Mouse (Mus musculus) small intestine, adult 2 months (tissue): Measurements from ENCODE around the gene Ndrg4. TPM values are rescaled to one million over a fixed set of nuclear protein-coding genes. Genes with fewer than 3 reads are reported as not detected.

Experiments
- H3K27ac ChIP-seq: fragments of 200-500 bp; 2 replicates; pipeline ENCODE4 v1.5.1; 2012; ENCODE audit warnings: low read depth, low read length, control low read depth, inconsistent platforms; ENCODE audit not compliant: insufficient read depth
- H3K27me3 ChIP-seq: fragments of 200-500 bp; 2 replicates; pipeline ENCODE4 v1.6.1; 2012; ENCODE audit warnings: mild to moderate bottlenecking, moderate library complexity, low read length, inconsistent platforms; ENCODE audit not compliant: control insufficient read depth, insufficient read depth
- H3K36me3 ChIP-seq: fragments of 200-500 bp; 2 replicates; pipeline ENCODE4 v1.6.1; 2012; ENCODE audit warnings: mild to moderate bottlenecking, low read length, control low read depth, inconsistent platforms; ENCODE audit not compliant: control insufficient read depth, insufficient read depth
- H3K4me1 ChIP-seq: fragments of 200-500 bp; 2 replicates; pipeline ENCODE4 v1.6.1; 2012; ENCODE audit warnings: low read length, inconsistent platforms, mixed read lengths; ENCODE audit not compliant: control insufficient read depth, insufficient read depth, insufficient read length
- H3K4me3 ChIP-seq: fragments of 200-500 bp; 2 replicates; pipeline ENCODE4 v1.5.1; 2012; ENCODE audit warnings: low read depth, mild to moderate bottlenecking, control low read depth, inconsistent platforms, low read length, moderate library complexity
- CTCF ChIP-seq: fragments of 200-500 bp; IDR thresholded peaks from 2 replicates; pipeline ENCODE4 v1.5.1; 2012; ENCODE audit warnings: low read depth, mild to moderate bottlenecking, control low read depth, inconsistent platforms, low read length, moderate library complexity, mixed read lengths; ENCODE audit not compliant: insufficient replicate concordance, insufficient read length; ENCODE audit errors: extremely low read depth
- POLR2A ChIP-seq: fragments of 200-500 bp; IDR thresholded peaks from 2 replicates; pipeline ENCODE4 v1.6.1; 2012; ENCODE audit warnings: low read depth, mild to moderate bottlenecking, control low read depth, inconsistent platforms, low read length, moderate library complexity
- WGBS: fragments of 180-500 bp; shearing (Covaris S2); methylation state at CpG from one replicate; pipeline ENCODE4 v1.1.7; 2018; 5-methylcytosine and 5-hydroxymethylcytosine counted together
- polyA plus RNA-seq: library from polyadenylated mRNA; depleted of rRNA; stranded (reverse); fragments of >200 nt; gene quantifications from 2 replicates; pipeline ENCODE4 v1.2.3, GENCODE M21; 2012; rRNA removed

Gene Ndrg4
- polyA plus RNA-seq: 10.2 and 12.1 TPM in 2 replicates

DNA sequence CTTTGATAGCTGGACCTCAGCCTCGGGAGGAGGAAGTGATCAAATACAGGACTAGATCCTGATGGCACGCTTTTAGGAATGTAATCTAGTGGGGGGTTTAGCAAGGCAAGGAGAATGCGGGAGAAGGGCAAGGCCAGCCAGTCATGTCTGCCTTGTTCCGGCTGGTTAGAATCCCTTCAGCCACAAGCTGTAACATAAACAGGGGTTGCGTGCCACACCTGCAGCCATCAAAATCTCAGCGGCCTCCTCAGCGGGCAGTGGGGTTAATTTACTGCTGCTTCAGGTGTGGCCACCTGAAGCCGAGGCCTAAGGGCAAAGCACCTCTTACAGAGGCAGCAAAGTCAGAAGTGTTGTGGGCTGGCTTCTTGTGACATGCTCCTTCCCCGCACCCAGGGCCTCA, at the start of gene Ndrg4:
Ndrg4 (plus strand) TSS at position 350 of the 400 bp plus-strand sequence.
- peaks cover 33% of the 10 kb centered on the region for H3K27me3 ChIP-seq

DNA sequence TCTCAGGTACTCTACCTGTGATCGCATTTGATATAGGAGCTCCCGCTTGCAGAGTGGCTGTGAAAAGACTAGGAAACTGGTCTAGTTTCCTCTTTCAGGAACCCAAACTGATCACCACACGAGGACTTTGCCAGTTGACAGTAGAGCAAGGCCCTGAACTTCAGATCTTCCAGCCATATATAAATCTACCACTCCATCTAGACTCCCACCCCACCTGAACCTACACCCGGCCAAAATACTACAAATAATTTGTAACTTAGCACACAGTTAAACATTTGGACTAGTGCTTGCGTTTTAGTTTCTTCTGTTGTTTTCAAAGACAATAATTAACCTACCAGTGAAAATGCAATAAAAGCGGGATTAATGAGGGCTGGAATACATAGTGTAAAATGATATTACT, 43.9 kb upstream of the Ndrg4 start:
- 86% methylated on average over 6 of the region's 6 CpGs for WGBS
- TF ChIP-seq CTCF (no peak), POLR2A (no peak)
- no peak overlapping the region for H3K4me3 ChIP-seq
- H3K36me3 ChIP-seq: no peaks in the 10 kb centered on the region
- H3K27ac ChIP-seq: no peak overlapping the region
- no peaks in the 10 kb centered on the region for H3K27me3 ChIP-seq
- H3K4me1 ChIP-seq: peaks cover 4% of the 10 kb centered on the region; the same call in 1 of the 2 replicates

More for the DNA sequence above, at the start of gene Ndrg4:
- H3K27ac ChIP-seq: no peak within 1 kb of the TSS
- peak within 1 kb of the TSS; percentile 51 for H3K4me3 ChIP-seq
- H3K4me1 ChIP-seq: peaks cover 3% of the 10 kb centered on the region; the same call in 1 of the 2 replicates
- H3K36me3 ChIP-seq: no peaks in the 10 kb centered on the region
- TF ChIP-seq CTCF: no peak
- no peak for TF ChIP-seq POLR2A
- 44% methylated on average over 9 of the region's 9 CpGs for WGBS

DNA sequence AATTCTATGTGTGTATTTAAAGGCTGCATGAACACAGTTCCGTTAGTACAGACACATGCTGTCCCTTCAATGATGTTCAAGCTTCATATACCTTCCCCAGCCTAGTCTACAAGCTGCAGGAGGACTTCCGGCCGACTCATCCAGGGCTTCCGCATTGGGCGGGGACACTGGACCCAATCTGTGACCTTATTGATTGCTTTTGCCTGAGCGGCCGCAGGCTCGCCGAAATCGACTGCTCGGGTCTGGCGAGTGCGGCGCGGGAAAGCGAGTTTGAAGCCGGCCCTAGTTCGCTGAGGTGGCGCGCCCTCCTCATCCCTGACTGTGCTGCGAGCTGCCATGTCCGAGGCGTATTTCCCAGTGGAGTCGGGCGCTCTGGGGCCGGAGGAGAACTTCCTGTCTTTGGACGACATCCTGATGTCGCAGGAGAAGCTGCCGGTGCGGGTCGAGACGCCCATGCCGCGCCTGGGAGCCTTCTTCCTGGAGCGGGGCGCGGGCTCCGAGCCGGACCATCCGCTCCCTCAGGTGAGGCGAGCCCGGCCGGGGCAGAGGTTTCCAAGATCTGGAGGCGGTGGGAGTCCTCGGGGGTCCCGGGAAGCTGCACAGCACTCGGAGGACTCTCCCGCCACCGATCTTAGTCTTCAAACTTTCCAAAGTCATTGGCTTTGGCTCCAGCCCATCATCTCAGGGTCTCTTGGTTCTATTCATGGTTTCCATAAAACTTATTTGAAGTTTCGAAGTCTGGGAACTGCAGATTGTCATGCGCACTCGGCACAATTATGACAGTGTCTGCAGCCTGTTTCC, 43.3 kb upstream of the Ndrg4 start, which contains the start of gene Gins3:
Gins3 (plus strand) TSS at position 192 of the 801 bp plus-strand sequence.
- no peak within 1 kb of the TSS for H3K27ac ChIP-seq
- H3K36me3 ChIP-seq: 0 out of 2 replicates have a peak, but pooled peaks cover under 1% of the 10 kb centered on the region
- TF ChIP-seq POLR2A: no peak
- no peak for TF ChIP-seq CTCF
- peak within 1 kb of the TSS; percentile 94 for H3K4me3 ChIP-seq
- 1% methylated on average over 52 of the region's 52 CpGs for WGBS
- H3K4me1 ChIP-seq: peaks cover 4% of the 10 kb centered on the region; the same call in 1 of the 2 replicates
- no peaks in the 10 kb centered on the region for H3K27me3 ChIP-seq

GRCm38 (mm10) chr8:95634063-95634340, 42.8 kb upstream of the Ndrg4 start:
- 6% methylated on average over 6 of the region's 6 CpGs for WGBS
- TF ChIP-seq POLR2A: no peak
- TF ChIP-seq CTCF: no peak
- H3K27ac ChIP-seq: no peak overlapping the region
- 0 out of 2 replicates have a peak, but pooled peaks cover 2% of the 10 kb centered on the region for H3K36me3 ChIP-seq
- H3K4me1 ChIP-seq: peaks cover 4% of the 10 kb centered on the region; the same call in 1 of the 2 replicates
- peak overlapping the region; percentile 94 for H3K4me3 ChIP-seq
- H3K27me3 ChIP-seq: no peaks in the 10 kb centered on the region

DNA sequence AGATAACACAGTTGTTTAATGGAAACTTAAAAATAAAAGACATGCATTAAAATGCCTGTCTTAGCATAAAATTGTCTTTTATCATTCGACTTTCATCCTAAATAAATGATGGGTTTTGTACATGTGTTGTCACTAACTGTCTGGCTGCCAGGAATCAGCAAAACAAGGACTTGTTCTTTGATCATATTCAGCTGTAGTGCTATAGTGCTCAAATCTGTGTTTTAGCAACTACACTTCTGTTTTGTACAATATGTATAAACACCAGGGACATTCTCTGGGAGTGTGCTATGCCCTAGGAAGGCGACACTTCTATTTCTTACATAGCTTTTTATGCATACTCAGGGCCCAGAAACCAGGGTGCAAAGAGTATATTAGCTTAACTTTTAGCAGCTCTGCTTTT, 31.8 kb upstream of the Ndrg4 start:
- WGBS: 90% methylated on average over 2 of the region's 2 CpGs
- TF ChIP-seq POLR2A: no peak
- no peak for TF ChIP-seq CTCF
- Histone ChIP-seq H3K27ac (no peak overlapping the region), H3K27me3 (no peaks in the 10 kb centered on the region), H3K36me3 (peaks cover 4% of the 10 kb centered on the region), H3K4me1 (no peaks in the 10 kb centered on the region), H3K4me3 (no peak overlapping the region)

DNA sequence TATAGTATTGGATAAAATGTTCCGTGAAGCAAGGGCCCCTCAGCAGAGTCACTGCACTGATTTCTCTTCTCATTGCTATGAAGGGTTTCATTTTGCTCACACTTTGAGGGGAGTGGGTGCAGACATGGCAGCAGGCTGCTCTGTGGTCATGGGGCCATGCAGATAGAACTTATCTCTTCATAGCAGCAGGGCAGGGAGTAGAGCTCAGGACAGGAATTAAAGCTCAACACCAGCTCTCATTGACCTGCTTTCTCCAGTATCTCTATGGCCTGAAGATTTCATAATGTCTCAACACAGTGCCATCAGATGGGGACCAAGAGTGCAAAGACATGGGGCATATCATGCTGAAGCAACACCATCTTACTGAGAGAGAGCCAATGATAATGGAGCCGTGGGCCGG, 28.5 kb upstream of the Ndrg4 start:
- Histone ChIP-seq H3K36me3 (no peaks in the 10 kb centered on the region; the same call in 1 of the 2 replicates), H3K4me1 (no peaks in the 10 kb centered on the region), H3K27me3 (no peaks in the 10 kb centered on the region), H3K27ac (no peak overlapping the region), H3K4me3 (no peak overlapping the region)
- WGBS: 88% methylated on average over 3 of the region's 3 CpGs
- TF ChIP-seq CTCF (no peak), POLR2A (no peak)

DNA sequence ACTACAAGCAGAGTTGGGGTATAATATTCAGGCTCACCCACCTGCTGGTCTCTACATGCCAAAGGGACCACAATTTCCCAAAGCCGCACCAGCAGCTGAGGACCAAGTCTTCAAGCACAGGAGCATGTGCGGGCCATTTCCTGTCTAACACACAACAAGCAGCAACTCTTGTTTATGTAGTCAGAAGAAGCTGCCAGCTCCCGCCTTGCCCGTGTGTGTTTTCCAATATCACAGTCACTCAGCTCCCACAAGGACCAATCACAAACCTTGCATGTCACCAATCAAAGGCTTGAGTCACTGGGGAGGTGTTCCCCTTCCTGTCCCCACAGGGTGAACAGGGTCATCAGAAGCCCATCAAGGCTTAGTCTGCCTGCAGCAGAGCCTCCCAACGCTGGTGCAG, 23.4 kb upstream of the Ndrg4 start:
- Histone ChIP-seq H3K27ac (no peak overlapping the region), H3K4me1 (peaks cover 1% of the 10 kb centered on the region; the same call in 1 of the 2 replicates), H3K27me3 (no peaks in the 10 kb centered on the region), H3K36me3 (no peaks in the 10 kb centered on the region), H3K4me3 (no peak overlapping the region)
- 79% methylated on average over 5 of the region's 5 CpGs for WGBS
- TF ChIP-seq CTCF (no peak), POLR2A (no peak)
